10 mouse cellular contexts compared by ENCODE assay signal in the genomic region with DNA sequence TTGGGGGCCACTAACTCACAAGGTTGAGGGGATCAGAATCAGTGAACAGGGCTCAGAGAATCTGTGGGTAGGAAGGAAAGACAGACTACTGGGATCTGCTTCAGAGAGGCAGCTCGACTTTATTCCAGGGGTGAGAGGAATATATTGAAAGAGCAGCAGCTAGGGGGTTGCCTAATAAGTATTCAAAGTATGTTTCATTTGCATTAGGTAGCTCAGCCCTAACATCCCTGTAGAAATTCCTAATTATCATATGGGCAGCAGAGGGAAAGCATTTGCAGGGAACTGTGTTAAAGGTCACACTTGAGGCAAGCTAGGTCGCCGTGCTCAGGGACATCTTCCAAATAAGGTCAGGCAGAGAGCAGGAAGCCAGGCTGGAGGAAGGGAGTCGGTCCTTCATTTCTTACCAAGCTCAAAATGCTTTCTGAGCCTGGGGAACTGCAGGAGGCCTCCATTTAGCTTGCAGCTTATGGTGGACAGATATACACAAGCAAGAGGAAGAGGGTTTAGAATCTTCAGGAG.
DNase-seq lines count a peak whose midpoint lies in the region; ATAC-seq and TF ChIP-seq lines count a peak whose summit lies in the region.
"Had no signal": no experiment of that assay in that cellular context is flagged by ENCODE, and none has a peak within 500 bp of the region (broad histone marks: within the 10 kb centered on the region; RNA-seq: fewer than 3 reads in every experiment).

No protein-coding gene starts in this region.

- no peaks in the 10 kb centered on the region for H3K9me3 ChIP-seq in lung, postnatal 0 days (ENCODE audit: low read length)
- no peaks in the 10 kb centered on the region for H3K9me3 ChIP-seq in limb, embryonic 11.5 days (ENCODE audit: control insufficient read depth, low read length)
- H3K9me3 ChIP-seq: embryonic facial prominence, embryonic 12.5 days; liver, embryonic 15.5 days had no signal

- 18% methylated on average over 4 of the region's 4 CpGs for WGBS in lung, postnatal 0 days
- WGBS in heart, adult 2 months, result 4% methylated on average over 4 of the region's 4 CpGs
- WGBS in limb, embryonic 11.5 days, result 19% methylated on average over 4 of the region's 4 CpGs

- H3K9ac ChIP-seq in lung, postnatal 0 days (replicated peaks; ENCODE audit: low read depth), result no peak overlapping the region
- H3K9ac ChIP-seq in heart, adult 2 months (ENCODE audit: low read depth, low read length), result no peak overlapping the region
- H3K9ac ChIP-seq in limb, embryonic 11.5 days (ENCODE audit: low read length), result no peak overlapping the region
- H3K9ac ChIP-seq: embryonic facial prominence, embryonic 12.5 days; liver, embryonic 15.5 days had no signal

- intact Hi-C loops in heart, adult 2 months (cut with DNase I), result no loop called here
- intact Hi-C loops in left cerebral cortex, postnatal 14 days (cut with DNase I), result no loop called here

- no peaks in the 10 kb centered on the region for H3K79me2 ChIP-seq in heart, adult 2 months (replicated peaks; ENCODE audit: control insufficient read depth, insufficient read depth, low read length)

- no peak for DNase-seq in lung, postnatal 0 days (ENCODE audit: low spot score)
- no peak for DNase-seq in lung, postnatal 25 days (ENCODE audit: low spot score)
- DNase-seq in adrenal gland, postnatal 25 days, result peak; percentile 12
- peak; percentile 30 to 56 for DNase-seq in heart, adult 2 months
- DNase-seq in limb, embryonic 11.5 days (ENCODE audit: low spot score), result peak; percentile 29
- DNase-seq in urinary bladder, adult 18-20 months (ENCODE audit: low spot score in 2 of 2), result no peak
- no peak for DNase-seq in left cerebral cortex, postnatal 14 days (ENCODE audit: low spot score in 2 of 2)

- no peak overlapping the region for H3K27ac ChIP-seq in lung, postnatal 0 days (ENCODE audit: low read length)
- H3K27ac ChIP-seq in heart, adult 2 months, result peak overlapping the region; percentile 62
- H3K27ac ChIP-seq in limb, embryonic 11.5 days (replicated peaks; ENCODE audit: low read depth, low read length), result no peak overlapping the region
- H3K27ac ChIP-seq: embryonic facial prominence, embryonic 12.5 days; liver, embryonic 15.5 days had no signal

- no peak overlapping the region for H3K4me2 ChIP-seq in lung, postnatal 0 days (replicated peaks; ENCODE audit: low read depth, low read length)
- no peak overlapping the region for H3K4me2 ChIP-seq in limb, embryonic 11.5 days (ENCODE audit: low read depth, severe bottlenecking)
- H3K4me2 ChIP-seq: embryonic facial prominence, embryonic 12.5 days; liver, embryonic 15.5 days had no signal

- no peaks in the 10 kb centered on the region for H3K4me1 ChIP-seq in lung, postnatal 0 days (ENCODE audit: insufficient read depth, low read depth, low read length)
- peaks cover 8% of the 10 kb centered on the region for H3K4me1 ChIP-seq in heart, adult 2 months (ENCODE audit: control insufficient read depth, insufficient read depth, low read length)
- 0 out of 2 replicates have a peak, but pooled peaks cover 3% of the 10 kb centered on the region for H3K4me1 ChIP-seq in limb, embryonic 11.5 days (ENCODE audit: control insufficient read depth, insufficient read depth, low read length)
- H3K4me1 ChIP-seq: embryonic facial prominence, embryonic 12.5 days; liver, embryonic 15.5 days had no signal

- H3K4me3 ChIP-seq in lung, postnatal 0 days (ENCODE audit: low read depth, low read length), result no peak overlapping the region
- no peak overlapping the region for H3K4me3 ChIP-seq in heart, adult 2 months
- no peak overlapping the region for H3K4me3 ChIP-seq in limb, embryonic 11.5 days (ENCODE audit: low read depth, low read length)
- H3K4me3 ChIP-seq: embryonic facial prominence, embryonic 12.5 days; liver, embryonic 15.5 days had no signal

- TF ChIP-seq CTCF in lung, postnatal 0 days (IDR thresholded peaks at IDR 0.05), result no peak
- TF ChIP-seq CTCF in heart, adult 2 months (IDR thresholded peaks at IDR 0.05), result no peak

- TF ChIP-seq POLR2A in heart, adult 2 months (IDR thresholded peaks at IDR 0.05; ENCODE audit: insufficient read depth, low read depth, low read length), result no peak

- H3K27me3 ChIP-seq in lung, postnatal 0 days (replicated peaks; ENCODE audit: insufficient read depth, low read length), result no peaks in the 10 kb centered on the region
- H3K27me3 ChIP-seq in heart, adult 2 months (ENCODE audit: control insufficient read depth, insufficient read depth, low read length), result no peaks in the 10 kb centered on the region
- no peaks in the 10 kb centered on the region for H3K27me3 ChIP-seq in limb, embryonic 11.5 days (ENCODE audit: control insufficient read depth, insufficient read depth, low read length)
- H3K27me3 ChIP-seq: embryonic facial prominence, embryonic 12.5 days; liver, embryonic 15.5 days had no signal

- H3K36me3 ChIP-seq in lung, postnatal 0 days (ENCODE audit: insufficient read depth, low read length), result no peaks in the 10 kb centered on the region
- H3K36me3 ChIP-seq in heart, adult 2 months (ENCODE audit: control insufficient read depth, insufficient read depth, low read length), result peaks cover 12% of the 10 kb centered on the region
- no peaks in the 10 kb centered on the region for H3K36me3 ChIP-seq in limb, embryonic 11.5 days (ENCODE audit: control insufficient read depth, insufficient read depth, low read length)
- H3K36me3 ChIP-seq: embryonic facial prominence, embryonic 12.5 days; G1E; liver, embryonic 15.5 days had no signal

- no peak for TF ChIP-seq EP300 in lung, postnatal 0 days (IDR thresholded peaks at IDR 0.05)
- peak; percentile 52; the same call in 1 of the 2 replicates for TF ChIP-seq EP300 in heart, adult 2 months (IDR thresholded peaks at IDR 0.05; ENCODE audit: insufficient read depth, low read depth, low read length)

- ATAC-seq in lung, postnatal 0 days, result 0 out of 2 replicates have a peak, but pooled peaks have one; percentile 17
- no peak for ATAC-seq in limb, embryonic 11.5 days (ENCODE audit: insufficient number of reproducible peaks, low FRiP score, low TSS enrichment, low read depth)

Comparison
In these comparisons a context has a peak if more than half of its experiments do, and no peak if none do; other contexts are left out.
1. DNase-seq: peak in adrenal gland, postnatal 25 days (single experiment), heart, adult 2 months (2 of 2) and limb, embryonic 11.5 days (single experiment); none in lung, postnatal 0 days (single experiment), lung, postnatal 25 days (single experiment), urinary bladder, adult 18-20 months (0 of 2) and left cerebral cortex, postnatal 14 days (0 of 2).